Mouse (Mus musculus): Measurements from ENCODE around the gene Mog.
"Not testable (repeated sequence)": the region's sequence is repeated elsewhere in the genome, so short reads cannot be mapped to it uniquely, and the experiment has no call there.

The Mog gene

DNA sequence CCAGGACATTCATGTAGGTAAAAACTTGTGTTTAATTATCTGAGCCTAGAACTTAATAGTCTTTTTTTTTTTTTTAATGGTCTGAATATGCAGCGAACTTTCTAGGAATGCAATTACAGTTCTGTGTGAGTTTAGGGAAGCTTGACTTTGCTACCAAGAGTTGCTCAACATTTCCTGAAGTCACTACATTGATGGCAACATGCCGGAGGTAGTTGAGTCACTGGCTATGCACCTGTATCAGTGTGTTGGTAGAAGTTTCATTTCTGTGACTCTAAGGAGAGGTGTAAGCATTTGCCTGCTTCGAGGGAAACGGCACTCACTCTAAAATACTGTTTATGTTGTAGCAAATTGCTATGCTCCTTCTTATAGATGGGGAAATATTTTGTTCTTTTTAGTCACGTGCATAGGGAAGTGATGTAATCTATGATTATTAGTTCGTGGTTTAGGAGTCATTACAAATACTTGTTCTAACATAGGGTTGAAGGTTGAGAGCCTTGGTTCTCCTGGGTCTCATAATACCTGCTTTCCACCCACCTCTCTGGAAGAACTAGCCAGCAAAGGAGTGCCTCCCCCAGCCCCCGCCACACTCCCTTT lies 21.6 kb upstream of the Mog start:
- DNase-seq = no peak

DNA sequence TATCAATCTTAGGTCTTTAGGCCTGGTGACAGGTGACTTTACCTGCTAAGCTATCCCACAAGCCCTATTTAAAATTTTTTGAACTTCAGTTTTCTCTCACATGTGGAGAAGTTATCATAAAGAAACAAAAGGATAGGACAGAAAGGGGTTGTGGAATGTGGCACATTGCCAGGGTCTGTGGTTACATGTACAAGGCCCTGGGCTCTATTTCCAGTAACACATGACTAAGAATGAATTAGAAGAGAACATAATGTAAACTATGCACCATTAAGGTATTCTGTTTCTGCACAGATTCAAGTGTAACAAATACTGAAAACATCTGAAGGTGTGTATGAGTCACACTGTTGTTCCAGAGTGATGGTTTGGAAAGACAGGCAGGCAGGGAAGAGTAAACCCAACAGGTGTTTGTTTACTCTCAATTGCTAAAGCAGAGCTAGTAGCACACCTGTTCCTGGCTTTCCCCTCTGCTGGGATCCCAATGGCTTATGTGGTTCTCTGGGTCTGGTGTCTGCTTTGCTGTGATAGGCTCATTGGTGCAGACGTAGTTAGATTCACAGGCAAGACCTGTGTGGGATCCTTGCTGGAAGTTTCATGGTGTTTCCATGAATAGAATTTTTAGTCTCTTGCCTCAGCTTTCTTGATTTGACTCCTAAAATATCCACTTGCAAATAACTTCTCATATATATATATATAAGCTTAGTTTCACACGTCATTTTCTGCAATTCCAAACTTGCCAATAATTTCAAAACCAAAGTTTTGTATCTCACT lies 16.1 kb upstream of the Mog start:
- DNase-seq = no peak

DNA sequence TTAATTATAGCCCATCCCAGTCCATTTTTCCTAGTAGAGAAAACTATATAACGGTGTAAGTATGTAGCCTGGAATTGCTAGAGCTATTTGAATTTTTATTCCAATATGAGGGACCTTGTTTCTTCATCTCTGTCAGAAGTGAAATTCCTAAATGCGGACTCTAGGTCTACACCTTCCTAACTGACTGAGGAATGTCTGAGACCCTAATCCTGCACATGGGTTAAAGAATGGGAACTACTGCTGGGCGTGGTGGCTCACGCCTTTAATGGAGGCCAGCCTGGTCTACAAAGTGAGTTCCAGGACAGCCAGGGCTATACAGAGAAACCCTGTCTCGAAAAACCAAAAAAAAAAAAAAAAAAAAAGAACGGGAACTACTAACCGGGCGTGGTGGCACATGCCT lies 6.0 kb upstream of the Mog start:
- no peak for DNase-seq

DNA sequence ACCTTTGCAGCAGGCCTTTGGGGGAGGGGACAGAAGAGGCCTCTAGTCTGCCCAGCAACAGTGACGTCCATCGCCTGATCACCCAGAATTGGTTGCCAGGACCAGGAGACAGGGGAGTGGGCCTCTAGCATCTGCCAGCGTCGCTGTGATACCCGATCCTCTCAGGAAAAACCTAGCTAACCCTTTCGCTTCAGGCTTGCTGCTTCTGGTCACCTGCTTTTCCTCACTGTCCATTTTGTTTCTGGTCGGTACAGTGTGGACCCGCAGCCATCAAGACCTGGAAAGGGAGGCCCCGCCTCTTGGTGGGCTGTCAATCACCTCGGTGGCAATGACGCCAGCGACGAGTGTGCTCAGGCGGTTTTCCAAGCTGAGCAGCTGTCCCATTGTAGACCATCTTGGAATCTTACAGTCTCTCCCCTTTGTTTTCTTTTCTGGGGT lies 5.5 kb upstream of the Mog start:
- DNase-seq = peak; percentile 88

DNA sequence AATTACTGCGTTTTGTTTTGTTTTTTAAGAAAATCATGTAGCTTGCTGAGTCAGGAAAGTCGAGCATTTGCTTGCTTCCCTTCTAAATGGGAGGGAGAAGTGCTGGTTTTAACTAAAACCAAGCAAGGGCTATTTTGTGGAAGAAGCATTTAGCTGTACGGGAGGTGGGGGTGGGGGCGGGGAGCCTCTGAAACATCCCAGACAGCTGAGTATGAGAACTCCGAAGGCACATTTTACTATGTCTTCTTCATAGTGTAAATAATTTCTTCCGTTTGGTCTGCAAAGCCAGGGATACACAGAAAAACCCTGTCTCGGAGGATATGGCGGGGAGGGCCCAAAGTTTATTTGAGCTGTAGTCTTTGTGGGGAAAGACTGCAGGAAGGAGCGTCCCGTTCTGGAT lies 5.0 kb upstream of the Mog start:
- no peak for DNase-seq

DNA sequence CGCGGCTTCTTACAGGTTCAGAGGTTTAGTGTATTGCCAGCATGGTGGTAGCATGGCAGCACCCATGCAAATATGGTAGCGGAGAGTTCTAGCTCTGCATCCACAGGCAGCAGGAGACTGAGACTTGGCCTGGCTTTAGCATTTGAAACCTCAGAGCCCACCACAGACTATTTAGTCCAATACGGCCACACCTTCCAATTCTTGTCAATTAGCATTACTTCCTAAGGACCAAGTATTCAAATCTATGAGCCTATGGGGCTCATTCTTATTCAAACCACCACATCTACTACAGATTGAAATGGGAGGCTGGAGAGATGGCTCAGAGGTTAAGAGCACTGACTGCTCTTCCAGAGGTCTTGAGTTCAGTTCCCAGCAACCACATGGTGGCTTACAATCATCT lies 4.3 kb upstream of the Mog start:
- DNase-seq = no peak

GRCm38 (mm10) chr17:37026425-37026824 lies 3.2 kb upstream of the Mog start:
- no peak for DNase-seq

DNA sequence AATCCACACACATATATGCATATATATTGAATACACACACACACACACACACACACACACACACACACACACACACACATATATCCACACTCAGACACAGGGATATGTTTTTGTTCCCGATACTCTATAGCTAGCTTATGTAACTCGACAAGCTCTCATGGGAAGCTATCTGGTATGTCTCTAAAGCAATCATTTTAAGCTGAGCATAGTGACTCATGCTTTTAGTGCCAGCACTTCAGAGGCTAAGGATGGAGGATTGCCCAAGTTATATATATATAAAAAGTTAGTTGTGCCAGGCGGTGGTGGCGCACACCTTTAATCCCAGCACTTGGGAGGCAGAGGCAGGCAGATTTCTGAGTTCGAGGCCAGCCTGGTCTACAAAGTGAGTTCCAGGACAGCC lies 4.0 kb downstream of the Mog start:
- DNase-seq = not testable (repeated sequence)

DNA sequence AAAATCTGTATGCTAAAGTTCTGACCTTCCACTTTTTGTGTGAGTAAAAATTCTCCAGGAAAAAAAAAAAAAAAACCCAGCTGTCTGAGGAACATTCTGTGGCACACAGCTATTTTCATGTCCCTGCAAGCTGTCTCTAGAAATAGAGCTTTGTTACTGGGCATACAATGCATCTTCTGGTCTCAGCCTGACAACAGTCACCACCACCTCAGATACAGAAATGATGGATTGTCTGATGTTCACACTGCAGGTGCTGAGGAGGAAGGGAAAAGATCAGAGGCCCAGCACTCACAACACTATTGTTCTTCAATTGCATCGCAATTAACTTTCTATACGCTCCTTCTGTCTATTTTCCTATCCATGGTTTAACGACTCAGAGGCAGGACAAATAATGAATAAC lies 4.9 kb downstream of the Mog start:
- no peak for DNase-seq

DNA sequence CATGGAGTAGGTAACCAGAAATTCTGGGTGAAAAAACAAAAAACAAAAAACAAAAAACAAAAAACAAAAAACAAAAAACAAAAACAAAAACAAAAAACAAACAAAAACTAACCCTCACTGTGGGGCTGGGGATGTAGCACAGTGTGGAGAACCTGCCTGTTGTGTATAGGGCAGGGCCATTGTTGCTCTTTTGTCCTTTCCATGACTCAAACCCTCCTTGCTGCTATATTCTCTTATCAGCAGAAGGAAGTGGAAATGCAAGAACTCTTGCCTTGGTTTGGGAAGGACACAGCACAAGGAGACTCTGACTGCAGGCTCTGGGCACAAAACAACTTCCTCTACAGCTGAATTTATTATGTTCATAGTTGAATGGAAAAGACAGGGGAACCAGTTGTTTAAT lies 6.9 kb downstream of the Mog start:
- no peak for DNase-seq

GRCm38 (mm10) chr17:37012141-37012540 lies 11.1 kb downstream of the Mog start:
- DNase-seq = no peak

DNA sequence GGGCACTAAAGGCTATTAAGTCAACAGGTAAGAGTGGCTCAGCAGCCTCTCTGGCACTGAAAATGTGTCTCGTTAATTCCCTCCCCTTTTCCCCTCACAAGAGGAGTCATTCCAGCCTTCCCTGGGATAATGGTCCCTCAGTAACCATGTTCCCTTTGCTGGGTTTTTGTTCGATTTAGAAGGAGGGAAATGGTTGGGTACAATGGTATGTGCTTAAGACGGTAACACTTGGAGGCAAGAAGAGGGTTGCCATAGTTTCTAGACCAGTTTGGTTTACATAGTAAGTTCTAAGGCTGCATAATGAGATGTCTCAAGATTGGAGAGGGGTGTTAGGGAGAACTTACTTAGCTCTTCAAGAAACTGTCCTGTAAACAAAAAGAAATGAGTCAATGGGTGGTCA lies 11.5 kb downstream of the Mog start:
- no peak for DNase-seq

- DNase-seq = peak; percentile 9
Measured at GRCm38 (mm10) chr17:37009460-37010042, 13.6 kb downstream of the Mog start.

GRCm38 (mm10) chr17:37008161-37008560 lies 15.0 kb downstream of the Mog start:
- no peak for DNase-seq

- DNase-seq = no peak
Measured at GRCm38 (mm10) chr17:37003366-37003765, 19.8 kb downstream of the Mog start.

GRCm38 (mm10) chr17:37002364-37003330 lies 20.6 kb downstream of the Mog start:
- peak; percentile 18 for DNase-seq

DNA sequence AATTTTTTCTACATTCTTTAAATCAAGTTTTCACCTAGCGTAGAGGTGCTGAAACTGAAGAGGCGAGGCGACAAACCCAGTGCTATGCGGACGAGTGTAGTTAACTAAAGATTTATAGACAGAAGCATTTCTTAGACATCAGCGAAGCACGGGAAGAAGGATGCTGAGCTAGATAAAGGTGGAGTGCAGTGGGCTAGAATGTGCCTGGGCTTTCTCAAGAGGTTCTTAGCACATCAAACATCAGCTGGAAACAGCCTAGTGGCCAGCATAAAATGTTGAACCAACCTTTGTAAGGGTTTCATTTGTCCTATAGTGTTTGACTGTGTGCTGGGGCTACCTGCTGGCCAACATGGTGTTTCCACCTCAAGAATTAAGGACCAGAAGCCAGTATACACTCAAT lies 22.3 kb downstream of the Mog start, which contains the start of gene Zfp57:
TSS of gene Zfp57 (plus strand) at position 301 of the 400 bp plus-strand sequence.
- DNase-seq = no peak

DNA sequence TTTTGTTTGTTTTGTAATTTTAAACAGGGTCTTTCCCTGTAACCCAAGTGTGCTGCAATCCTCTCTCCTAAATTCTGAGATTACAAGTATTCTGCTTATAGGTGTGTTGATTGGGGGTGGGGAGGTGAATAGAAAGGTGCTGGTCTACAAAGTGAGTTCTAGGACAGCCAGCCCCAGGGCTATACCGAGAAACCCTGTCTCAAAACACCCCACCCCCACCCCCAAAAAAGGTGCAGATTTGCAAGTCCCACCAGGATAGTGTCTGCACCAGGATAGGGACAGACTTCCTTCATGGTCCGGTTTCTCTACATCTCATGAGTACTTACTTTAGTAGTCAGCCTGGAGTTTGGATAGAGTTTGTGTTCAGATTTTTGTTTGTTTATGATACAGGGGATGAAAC lies 24.7 kb downstream of the Mog start:
- DNase-seq = no peak

- DNase-seq = peak; percentile 89
Measured at GRCm38 (mm10) chr17:36997033-36997735, 26.0 kb downstream of the Mog start.

- DNase-seq = no peak
Measured at GRCm38 (mm10) chr17:36995448-36995847, 27.8 kb downstream of the Mog start.

GRCm38 (mm10) chr17:36994528-36994927 lies 28.7 kb downstream of the Mog start:
- DNase-seq = no peak

DNA sequence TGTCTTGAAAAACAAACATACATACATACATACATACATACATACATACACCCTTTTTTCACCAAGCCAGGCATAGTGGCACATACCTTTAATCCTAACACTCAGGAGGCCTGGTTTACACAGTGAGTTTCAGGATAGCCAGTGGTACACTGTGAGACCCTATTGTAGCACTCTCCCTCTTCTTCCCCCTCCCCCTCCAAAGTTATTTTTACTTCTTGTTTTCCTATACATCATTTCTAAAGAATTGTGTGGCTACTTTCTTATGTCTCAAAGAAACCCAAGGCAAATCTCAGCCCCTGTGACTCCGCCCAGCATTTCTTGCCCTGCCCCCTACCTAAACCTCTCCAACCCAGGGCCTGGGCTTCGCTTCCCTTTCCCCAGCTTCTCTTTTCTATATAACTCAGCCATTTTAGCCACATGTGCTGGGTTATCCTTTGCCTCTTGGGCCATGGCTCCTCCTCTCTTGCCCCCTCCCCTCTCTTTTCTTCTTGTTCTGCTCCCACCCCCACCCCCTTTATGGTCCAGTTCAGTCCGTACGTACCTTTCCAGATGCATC lies 29.4 kb downstream of the Mog start:
- DNase-seq = no peak
